Mouse (Mus musculus) splenic B cell, adult 2 months (primary cell): Measurements from ENCODE around the gene Myh9.
A peak's percentile ranks its signal among the peaks of the same experiment; 100 is the strongest.
"Not testable (repeated sequence)": the region's sequence is repeated elsewhere in the genome, so short reads cannot be mapped to it uniquely, and the experiment has no call there.

Experiments
- DNase-seq: peaks from one replicate; pipeline ENCODE4 v3.0.0-alpha.2; 2011; ENCODE audit warnings: low read depth, low spot score
- H3K27me3 ChIP-seq: 2 replicates; pipeline ENCODE4 v1.6.1; 2012; ENCODE audit warnings: mild to moderate bottlenecking, low read length, moderate library complexity, mixed read lengths; ENCODE audit not compliant: control insufficient read depth, poor library complexity, insufficient read depth, severe bottlenecking
- H3K36me3 ChIP-seq: 2 replicates; pipeline ENCODE4 v1.6.1; 2012; ENCODE audit warnings: mild to moderate bottlenecking, low read length, moderate library complexity, mixed read lengths; ENCODE audit not compliant: control insufficient read depth, poor library complexity, insufficient read depth, severe bottlenecking

Myh9 gene

GRCm38 (mm10) chr15:77856541-77856940 is 14.6 kb upstream of the Myh9 start:
- H3K36me3 ChIP-seq, result no peaks in the 10 kb centered on the region
- DNase-seq, result no peak
- no peaks in the 10 kb centered on the region for H3K27me3 ChIP-seq

DNA sequence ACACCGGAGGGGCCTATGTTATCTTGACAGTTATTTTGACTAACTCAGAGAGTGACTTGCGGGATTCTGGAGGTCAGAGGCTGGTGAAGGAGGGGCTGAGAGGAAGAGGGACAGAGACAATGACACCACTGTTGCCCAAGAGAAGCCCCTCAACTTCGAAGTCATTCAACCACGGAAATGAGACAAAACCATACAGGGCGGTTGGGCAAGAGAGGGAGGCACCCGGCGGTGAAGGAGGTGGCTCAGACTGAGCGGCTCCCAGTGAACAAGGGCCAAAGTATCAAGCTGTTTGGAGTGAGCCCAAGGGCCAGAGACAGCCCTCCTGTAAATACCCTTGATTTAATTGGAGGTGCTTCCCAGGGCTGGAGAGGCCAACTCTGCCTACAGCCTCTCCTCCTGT is 13.3 kb upstream of the Myh9 start:
- no peak for DNase-seq
- H3K36me3 ChIP-seq, result no peaks in the 10 kb centered on the region
- no peaks in the 10 kb centered on the region for H3K27me3 ChIP-seq

GRCm38 (mm10) chr15:77852001-77852400 is 10.0 kb upstream of the Myh9 start:
- Histone ChIP-seq H3K27me3 (no peaks in the 10 kb centered on the region), H3K36me3 (no peaks in the 10 kb centered on the region)
- no peak for DNase-seq

GRCm38 (mm10) chr15:77851136-77851535 is 9.2 kb upstream of the Myh9 start:
- Histone ChIP-seq H3K36me3 (no peaks in the 10 kb centered on the region), H3K27me3 (no peaks in the 10 kb centered on the region)
- DNase-seq, result peak; percentile 43

- peak; percentile 75 for DNase-seq
- H3K36me3 ChIP-seq, result no peaks in the 10 kb centered on the region
- no peaks in the 10 kb centered on the region for H3K27me3 ChIP-seq
Observed at GRCm38 (mm10) chr15:77849572-77850229, 7.7 kb upstream of the Myh9 start.

DNA sequence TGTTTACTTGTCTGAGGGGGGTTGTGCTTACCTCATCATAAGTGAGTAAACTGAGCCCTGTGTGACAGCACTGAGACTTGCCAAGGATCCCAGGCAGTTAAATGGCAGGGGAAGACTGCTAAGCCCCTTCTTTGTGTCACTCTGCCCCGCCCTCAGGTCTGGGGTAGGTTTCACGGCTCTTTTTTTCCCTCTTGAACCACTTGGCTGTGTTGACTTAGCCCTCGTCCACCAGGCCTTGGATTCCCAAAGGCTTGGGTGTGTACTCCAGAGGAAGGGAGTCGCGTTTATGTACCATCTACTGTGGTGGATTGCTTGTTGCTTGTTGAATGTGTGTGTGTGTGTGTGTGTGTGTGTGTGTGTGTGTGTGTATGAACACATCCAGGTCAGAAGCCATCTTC is 7.1 kb upstream of the Myh9 start:
- no peak for DNase-seq
- no peaks in the 10 kb centered on the region for H3K36me3 ChIP-seq
- H3K27me3 ChIP-seq, result no peaks in the 10 kb centered on the region

GRCm38 (mm10) chr15:77848415-77849038 is 6.6 kb upstream of the Myh9 start:
- Histone ChIP-seq H3K27me3 (no peaks in the 10 kb centered on the region), H3K36me3 (no peaks in the 10 kb centered on the region)
- DNase-seq, result no peak

DNA sequence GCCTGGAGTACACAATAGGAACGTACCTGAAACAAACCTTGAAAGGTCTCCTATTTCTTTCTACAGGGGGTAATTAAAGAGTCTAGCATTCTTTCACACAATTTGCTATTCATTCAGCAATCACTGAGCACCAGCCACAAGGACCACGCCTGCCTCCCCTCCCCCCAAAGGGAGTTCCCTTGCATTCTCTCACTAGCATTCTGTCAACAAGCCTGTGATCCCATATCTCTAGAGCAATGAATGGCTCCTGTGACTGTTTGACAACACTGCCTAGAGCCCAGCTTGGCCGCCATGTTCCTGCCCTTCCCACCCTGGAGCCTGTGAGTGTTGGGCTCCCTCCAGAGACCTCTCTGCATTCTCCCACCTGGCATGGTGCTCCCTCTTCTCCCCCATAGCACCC is 5.9 kb upstream of the Myh9 start:
- no peak for DNase-seq
- Histone ChIP-seq H3K27me3 (no peaks in the 10 kb centered on the region), H3K36me3 (no peaks in the 10 kb centered on the region)

DNA sequence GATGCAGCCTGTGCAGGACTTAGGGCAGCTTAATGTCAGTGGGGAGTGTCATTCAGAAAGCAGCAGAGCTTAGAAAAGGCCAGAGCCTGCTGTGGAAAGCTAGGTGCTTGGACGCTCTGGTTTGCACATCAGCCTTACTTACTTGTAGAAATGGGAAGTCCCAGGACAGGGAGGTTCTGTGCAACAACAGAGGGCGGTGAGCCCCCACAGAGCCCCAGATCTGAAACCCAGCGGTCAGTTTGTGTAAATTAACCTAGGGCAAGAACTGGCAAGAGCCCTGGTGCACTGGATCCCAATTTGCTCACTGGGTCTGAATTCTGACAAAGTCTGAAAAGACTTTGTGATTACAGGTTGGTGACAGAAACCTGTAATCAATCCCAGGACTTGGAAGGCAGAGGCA is 5.1 kb upstream of the Myh9 start:
- Histone ChIP-seq H3K36me3 (no peaks in the 10 kb centered on the region), H3K27me3 (no peaks in the 10 kb centered on the region)
- peak; percentile 40 for DNase-seq

GRCm38 (mm10) chr15:77845931-77846595 is 4.1 kb upstream of the Myh9 start:
- DNase-seq, result peak; percentile 86
- not testable (repeated sequence) for H3K27me3 ChIP-seq

DNA sequence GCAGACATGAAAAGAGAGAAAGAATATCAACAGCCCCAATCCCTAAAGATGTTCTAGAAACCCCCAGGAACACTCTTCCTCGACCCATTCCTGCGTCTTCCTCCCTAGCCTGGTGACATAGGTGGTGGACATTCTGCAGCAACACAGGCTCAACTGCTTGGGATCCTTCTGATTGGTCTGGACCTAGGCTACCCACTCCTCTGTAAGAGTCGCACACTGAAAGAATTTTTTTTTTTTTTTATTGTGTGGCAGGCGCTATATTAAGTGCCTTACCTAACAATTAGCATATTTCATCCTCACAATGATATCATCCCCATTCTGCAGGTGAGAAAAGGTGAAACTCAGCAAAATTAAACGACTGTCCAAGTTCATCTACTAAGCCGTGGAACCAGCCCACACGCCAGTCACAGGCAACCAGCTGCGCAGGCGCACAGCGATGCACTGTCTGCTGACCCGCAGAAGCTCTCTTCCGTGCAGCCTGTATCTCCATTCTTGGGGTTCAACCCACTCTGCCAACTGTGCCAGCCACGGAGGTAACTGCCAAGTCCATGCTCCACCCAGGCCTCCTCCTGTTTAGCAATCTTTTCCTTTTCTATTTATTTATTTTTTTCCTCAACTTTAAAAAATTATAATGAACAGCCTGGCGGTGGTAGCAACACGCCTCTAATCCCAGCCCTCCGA is 3.1 kb upstream of the Myh9 start:
- DNase-seq, result peak; percentile 44
- Histone ChIP-seq H3K27me3 (no peaks in the 10 kb centered on the region), H3K36me3 (no peaks in the 10 kb centered on the region)

More at GRCm38 (mm10) chr15:77845931-77846595, 4.1 kb upstream of the Myh9 start:
- H3K36me3 ChIP-seq, result not testable (repeated sequence)

DNA sequence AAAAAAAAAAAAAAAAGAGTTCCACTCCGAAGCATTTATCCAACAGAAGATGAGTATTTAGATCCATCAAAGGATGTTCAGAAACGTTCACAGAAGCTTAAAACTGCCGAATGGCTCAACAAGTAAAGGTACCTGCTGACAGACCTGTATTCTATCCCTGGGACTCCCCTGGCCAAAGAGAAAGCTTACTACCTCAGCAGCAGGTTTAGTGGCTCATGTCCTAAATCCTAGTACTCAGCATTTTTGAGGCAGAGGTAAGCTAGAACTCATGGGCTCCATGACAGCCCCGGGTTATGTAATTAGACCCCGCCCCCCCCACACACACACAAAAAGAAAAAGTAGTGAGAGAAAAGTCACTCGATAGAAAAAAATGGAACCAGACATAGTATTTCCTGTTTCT is 2.1 kb upstream of the Myh9 start:
- no peak for DNase-seq
- Histone ChIP-seq H3K27me3 (no peaks in the 10 kb centered on the region), H3K36me3 (no peaks in the 10 kb centered on the region)

DNA sequence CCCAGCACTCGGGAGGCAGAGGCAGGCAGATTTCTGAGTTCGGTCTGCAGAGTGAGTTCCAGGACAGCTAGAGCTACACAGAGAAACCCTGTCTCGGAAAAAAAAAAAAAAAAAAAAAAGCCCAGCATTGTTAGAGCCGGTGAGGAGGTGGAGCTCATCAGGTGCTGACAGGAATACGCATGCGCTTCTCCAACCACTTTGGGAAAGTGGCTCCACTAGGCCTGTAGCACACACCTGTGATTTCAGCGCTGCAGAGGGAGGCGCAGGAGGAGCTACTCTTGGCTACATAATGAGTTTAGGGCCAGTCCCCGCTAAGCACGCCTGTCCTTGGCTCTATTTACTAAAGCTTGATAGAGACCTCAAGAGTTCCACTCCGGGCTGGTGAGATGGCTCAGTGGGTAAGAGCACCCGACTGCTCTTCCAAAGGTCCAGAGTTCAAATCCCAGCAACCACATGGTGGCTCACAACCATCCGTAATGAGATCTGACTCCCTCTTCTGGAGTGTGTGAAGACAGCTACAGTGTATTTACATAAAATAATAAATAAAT is 1.6 kb upstream of the Myh9 start:
- not testable (repeated sequence) for H3K27me3 ChIP-seq, H3K36me3 ChIP-seq, DNase-seq

DNA sequence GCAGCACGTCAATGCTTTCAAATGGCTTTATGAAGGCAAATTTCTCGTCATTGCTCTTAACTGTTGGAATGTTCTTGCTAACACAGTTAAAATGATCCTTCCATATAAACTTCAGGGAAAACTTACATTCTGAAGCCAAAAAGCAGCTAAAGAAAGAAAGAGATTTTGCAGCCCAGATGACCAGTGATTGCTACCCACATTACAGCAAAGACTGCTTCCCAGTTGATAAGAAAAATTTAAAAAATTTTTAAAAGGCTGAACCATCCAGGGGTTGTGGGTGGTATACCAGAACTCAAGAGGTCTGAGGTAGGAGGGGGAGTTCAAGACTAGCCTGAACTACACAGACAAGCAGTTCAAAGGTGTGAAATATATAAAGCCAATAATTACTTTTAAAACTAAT is 1.1 kb upstream of the Myh9 start:
- Histone ChIP-seq H3K27me3 (no peaks in the 10 kb centered on the region), H3K36me3 (no peaks in the 10 kb centered on the region)
- DNase-seq, result no peak
